Mouse (Mus musculus) mouse embryonic stem cell (cell line): Measurements from ENCODE around the gene Hsd3b6.
"Not testable (repeated sequence)": the region's sequence is repeated elsewhere in the genome, so short reads cannot be mapped to it uniquely, and the experiment has no call there.

ENCODE experiments used
- in situ Hi-C, 2 experiments: fragments of 300-500 bp; cut with MboI; formaldehyde crosslinking; loops; 1 replicate in 1 of 2; 3 replicates in 1 of 2; pipeline ENCODE4 v1.14.3; 2019 to 2020; ENCODE audit warnings: low sequenced_read_pairs in 2 of 2, low pct_unique_long_range_greater_than_20kb in 1 of 2, mixed read lengths in 1 of 2; ENCODE audit not compliant: unreplicated experiment in 1 of 2

The Hsd3b6 gene

DNA sequence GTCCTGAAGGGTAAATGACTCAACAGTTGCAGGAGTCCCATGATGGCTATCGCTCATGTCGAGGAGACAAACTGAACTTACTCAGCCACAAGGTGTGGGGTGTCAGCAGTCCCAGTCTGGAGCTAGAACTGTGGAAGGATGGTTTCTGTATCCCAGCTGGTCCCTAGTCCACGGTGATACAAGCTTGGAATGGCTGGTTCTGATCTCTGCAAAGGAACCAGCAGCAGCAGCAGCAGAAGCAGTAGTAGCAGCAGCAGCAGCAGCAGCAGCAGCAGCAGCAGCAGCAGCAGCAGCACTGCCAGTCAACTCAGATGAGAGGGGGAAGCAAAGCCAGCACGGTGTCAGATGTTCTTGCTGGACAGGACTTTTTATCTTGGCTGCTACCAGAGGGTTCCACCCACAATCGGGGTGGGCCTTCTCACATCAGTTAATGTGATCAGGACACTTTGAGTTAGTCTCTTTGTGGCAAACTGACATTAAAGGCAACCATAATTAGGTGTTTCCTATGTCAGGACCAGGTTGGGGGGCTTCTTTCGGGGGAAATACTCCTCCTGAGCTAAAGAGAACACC lies at the start of gene Hsd3b6:
Gene Hsd3b6, minus strand, starts transcription at position 343 of the 570 bp plus-strand sequence.
- in situ Hi-C loops, result no loop called here

DNA sequence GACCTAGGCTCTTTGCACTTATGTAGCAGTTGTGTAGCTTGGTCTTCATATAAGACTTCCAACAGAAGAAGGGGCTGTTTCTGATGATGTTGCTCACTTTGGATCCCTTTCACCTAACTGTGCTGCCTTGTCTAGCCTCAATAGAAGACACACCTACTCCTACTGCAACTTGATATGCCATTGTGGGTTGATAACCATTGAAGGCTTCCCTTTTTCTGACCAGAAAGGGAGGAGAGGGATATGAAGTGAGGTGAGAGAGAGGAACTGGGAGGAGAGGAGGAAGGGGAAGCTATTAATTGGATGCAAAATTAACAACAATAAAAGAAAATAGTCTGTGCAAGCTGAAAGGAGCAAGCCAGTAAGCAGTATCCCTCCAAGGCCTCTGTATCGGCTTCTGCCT lies 48.6 kb upstream of the Hsd3b6 start:
- in situ Hi-C loops, result no loop called here

DNA sequence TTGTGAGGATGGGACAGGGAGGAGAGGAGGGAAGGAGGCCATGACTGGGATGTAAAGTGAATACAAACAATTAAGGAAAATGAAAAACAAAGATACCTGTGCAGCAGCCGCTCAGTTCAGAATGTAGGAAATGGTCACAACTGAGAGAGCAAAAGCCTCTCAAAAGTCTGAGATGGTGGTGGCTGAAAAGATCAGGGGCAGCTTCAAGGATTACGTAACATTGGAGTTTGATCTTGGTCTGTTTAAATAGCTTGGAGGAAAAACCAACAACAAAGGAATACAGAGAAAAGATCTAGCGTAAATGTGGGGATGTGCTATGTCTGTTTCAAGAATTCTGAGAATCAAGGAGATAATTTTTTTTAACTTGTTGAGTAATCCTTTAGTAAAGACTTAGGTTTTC lies 45.3 kb upstream of the Hsd3b6 start, which contains the start of gene Hsd3b1:
Gene Hsd3b1, minus strand, starts transcription at position 219 of the 400 bp plus-strand sequence.
- in situ Hi-C loops, result no loop called here

DNA sequence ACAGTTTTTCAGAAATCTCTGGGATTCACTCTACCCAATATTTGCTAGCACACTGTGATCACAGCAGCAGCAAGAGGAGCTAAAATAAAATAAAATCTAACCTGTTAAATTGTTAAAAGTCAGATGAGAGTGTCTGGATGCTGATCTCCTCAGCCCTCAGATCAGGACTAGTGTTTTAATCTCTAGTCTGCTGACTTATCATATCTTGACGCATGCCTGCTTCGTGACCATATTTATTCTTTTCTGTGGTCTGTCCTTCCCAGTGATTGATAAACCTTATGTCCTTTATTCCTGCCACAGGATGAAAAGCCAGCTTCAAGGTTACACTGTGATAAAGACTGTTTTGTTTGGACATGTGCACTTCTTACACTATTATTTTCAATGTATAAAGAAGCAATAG lies 43.8 kb upstream of the Hsd3b6 start:
- in situ Hi-C loops, result no loop called here

DNA sequence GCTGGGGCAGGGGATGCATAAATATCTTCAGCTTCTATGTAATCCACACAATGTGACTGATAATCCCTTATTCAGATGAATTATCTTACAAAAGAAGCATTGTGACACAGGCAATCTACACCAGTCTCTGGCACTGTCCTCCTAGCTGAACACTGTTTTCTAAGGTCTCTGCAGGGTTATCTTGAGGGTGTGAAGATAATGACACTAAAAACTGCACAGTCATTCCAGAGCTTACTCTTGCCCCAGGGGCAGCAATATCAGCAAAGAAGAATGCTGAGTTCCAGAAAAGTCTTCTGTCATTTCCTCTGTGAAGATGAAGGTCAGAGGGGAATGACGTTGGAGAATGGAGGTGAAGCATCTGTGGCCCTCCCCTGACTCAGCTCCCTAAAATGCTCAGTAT lies 42.6 kb upstream of the Hsd3b6 start:
- in situ Hi-C loops, result no loop called here

- in situ Hi-C loops, result no loop called here
These were observed 40.9 kb upstream of the Hsd3b6 start for GRCm38 (mm10) chr3:98855160-98855559.

GRCm38 (mm10) chr3:98853685-98854084 lies 39.4 kb upstream of the Hsd3b6 start:
- in situ Hi-C loops, result no loop called here

GRCm38 (mm10) chr3:98853051-98853450 lies 38.8 kb upstream of the Hsd3b6 start:
- in situ Hi-C loops, result no loop called here

GRCm38 (mm10) chr3:98852631-98853030 lies 38.4 kb upstream of the Hsd3b6 start:
- in situ Hi-C loops, result no loop called here

DNA sequence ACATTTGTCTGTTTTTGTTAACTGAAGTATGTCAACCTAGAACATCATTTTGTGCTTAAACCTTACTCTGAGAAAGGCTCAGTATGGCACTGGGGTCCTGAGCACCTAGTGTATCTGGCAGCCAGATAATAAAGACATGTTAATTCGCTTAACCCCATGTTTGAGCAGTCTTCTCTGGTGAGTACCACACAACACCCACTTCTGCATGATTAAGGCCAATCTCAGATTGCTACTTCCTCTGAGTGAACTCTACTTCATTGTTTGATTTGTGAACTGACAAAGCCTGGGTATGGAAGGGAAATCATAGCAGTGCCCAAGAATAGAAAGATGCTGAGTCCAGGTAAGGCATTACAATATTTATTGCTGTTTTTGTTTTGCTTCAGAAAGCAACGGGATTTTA lies 37.6 kb upstream of the Hsd3b6 start:
- in situ Hi-C loops, result no loop called here

DNA sequence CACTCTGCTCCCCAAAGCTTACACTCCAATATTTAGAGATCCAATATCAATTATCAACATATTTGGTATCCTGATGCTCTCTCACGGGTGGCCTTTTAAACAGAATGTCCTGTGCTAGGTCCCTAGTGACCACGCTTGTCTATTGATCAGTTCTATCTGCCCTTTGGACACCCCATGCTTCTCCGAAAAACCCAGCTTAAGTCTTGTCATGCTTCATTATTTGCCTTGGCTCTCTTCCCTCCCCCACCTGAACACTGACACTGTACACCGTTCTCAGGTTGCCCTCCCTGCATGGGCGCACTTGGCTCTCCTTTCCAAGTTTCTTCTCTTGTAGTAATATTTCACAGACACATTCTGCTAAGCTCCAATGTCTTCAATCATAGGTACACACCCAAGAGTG lies 36.0 kb upstream of the Hsd3b6 start:
- in situ Hi-C loops, result no loop called here

- in situ Hi-C loops, result no loop called here
These were observed 34.7 kb upstream of the Hsd3b6 start for GRCm38 (mm10) chr3:98848898-98849297.

GRCm38 (mm10) chr3:98812653-98813052 lies 1.6 kb downstream of the Hsd3b6 start:
- in situ Hi-C loops, result not testable (repeated sequence)

DNA sequence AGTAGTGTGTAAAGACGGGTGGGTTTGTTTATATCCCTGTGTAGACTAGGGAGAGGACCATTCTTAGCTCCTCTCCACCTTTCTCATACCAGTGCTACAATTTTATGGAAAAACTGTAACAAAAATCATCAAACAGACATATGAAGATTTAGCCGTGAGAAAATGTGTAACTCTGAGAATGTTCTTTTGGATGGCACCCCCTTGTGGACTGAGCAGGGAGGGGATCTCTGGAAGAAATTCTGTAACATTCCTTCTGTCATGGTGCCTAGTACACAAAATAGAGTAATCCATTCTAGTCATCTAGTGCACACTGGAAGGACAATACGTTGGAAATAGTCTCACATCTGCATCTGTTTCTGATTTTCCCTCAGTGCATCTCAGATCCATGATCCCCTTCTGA lies 9.2 kb downstream of the Hsd3b6 start:
- in situ Hi-C loops, result not testable (repeated sequence)

DNA sequence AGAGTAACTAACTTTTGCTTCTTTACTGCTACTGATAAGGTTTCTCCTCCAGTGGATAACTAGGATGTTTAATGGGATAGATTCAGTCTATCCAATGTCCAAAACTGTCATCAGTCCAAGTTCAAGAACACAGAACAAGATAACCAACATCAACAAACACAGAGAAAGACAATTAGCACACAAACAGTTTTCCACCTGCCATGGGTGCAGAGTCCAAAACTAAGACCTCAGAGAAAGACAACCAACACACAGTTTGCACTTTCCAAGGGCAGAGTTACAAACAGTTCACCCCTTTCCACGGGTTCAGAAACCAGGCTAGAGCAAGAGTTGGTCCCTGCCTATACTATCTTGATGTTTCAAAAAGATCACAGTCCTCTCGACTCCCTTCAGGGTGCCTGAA lies 27.7 kb downstream of the Hsd3b6 start:
- in situ Hi-C loops, result no loop called here

GRCm38 (mm10) chr3:98782181-98782868 lies 31.9 kb downstream of the Hsd3b6 start:
- in situ Hi-C loops, result no loop called here

DNA sequence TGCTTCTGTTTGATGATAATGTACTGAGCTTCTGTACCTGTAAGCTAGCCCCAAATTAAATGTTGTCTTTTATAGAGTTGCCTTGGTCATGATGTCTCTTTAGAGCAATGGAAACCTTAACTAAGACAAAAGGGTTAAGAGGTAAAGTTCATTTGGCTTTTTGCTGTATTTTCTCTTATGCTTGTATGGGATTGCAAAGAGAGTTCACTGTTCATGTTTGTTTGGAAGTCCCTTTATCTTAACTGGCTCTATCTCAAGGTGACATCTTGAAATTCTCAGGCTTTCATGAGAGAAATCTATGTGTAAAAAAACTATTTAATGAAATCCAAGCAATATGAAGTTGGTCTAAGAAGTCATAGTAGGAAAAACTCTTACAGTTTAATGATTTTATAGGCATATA lies 33.3 kb downstream of the Hsd3b6 start:
- in situ Hi-C loops, result no loop called here

GRCm38 (mm10) chr3:98764155-98764554 lies 50.1 kb downstream of the Hsd3b6 start:
- in situ Hi-C loops, result no loop called here

DNA sequence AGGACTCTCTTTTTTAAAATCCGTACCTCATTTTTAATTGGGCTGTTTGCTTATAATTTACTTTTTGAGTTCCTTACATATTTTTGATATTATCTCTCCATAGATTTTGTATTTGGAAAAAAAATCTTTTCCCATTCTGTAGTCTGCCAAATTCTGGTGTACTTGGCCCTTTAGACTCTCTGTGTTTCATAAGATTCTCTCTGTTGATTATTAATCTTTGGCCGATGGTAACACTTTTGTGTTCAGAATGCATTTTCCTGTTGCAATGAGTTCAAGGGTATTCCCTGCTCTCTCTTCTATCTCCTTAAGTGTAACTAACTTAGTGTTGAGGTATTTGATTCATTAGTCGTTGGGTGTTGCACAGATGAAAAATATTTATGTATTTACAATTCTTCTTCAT lies 57.4 kb downstream of the Hsd3b6 start:
- in situ Hi-C loops, result no loop called here
